Mouse (Mus musculus) gastrocnemius, adult 18-20 months (tissue): ENCODE data around the gene Atg9b. TPM values are rescaled to one million over a fixed set of nuclear protein-coding genes. Genes with fewer than 3 reads are reported as not detected.

ENCODE experiments used
- DNase-seq: peaks from one replicate; pipeline ENCODE4 v3.0.0; 2021; ENCODE audit warnings: low spot score
- long read RNA-seq, 2 experiments: library from polyadenylated mRNA; stranded (forward); transcript quantifications; one replicate each; pipeline ENCODE4 v2.0.0; 2021
- total RNA-seq, 2 experiments: library from RNA; stranded (reverse); gene quantifications; 2 replicates each; pipeline ENCODE4 v1.2.3; 2021

Atg9b gene
- under 1 TPM; 0.16 to 0.19 TPM for total RNA-seq
- long read RNA-seq, experiment 1: 0 reads
- long read RNA-seq, experiment 2: 0 reads

DNA sequence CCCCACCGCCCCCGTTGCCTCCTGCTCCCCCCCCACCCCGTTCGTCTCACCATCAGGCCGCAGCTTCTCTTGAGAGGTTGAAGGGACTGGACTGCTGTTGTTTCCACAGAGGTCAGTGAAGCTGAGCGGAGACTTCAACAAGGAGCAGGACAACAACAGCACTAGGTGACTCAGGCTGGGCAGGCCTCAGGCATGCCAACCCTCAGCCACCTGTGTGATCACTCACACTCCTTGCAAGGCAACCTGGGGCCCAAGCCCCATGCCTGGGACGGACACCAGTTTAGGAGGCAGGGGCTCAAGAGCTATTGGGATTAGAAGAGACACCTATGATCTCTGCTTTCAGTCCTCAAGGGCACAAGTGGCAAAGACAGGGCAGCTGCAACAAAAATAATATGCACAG lies at the start of gene Atg9b:
TSS of gene Atg9b (minus strand) at position 280 of the 400 bp plus-strand sequence.
- no peak for DNase-seq

DNA sequence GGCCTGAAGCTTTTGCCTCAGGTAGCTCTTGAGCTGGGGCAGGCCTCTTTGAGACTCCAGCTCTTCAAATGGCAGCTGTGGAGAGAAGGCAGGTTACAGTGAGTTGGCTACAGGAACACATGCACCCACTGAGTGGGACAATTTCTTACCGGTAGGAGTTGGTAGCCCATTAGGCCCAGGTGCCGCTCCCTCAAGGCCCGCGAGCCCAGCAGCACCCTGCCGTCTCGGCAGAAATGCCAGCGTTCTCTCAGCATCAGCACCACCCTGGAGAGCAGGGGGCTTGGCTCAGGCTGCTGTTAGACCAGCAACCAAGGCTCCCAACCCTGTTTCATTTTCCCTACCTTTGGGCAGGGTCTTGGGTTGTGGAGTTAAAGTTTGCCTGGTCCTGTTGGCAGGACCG lies 49.2 kb upstream of the Atg9b start:
- no peak for DNase-seq

GRCm38 (mm10) chr5:24433993-24434392 lies 42.0 kb upstream of the Atg9b start:
- no peak for DNase-seq

- DNase-seq: no peak
These were observed 36.7 kb upstream of the Atg9b start for GRCm38 (mm10) chr5:24428596-24428995.

GRCm38 (mm10) chr5:24427981-24428402 lies 36.0 kb upstream of the Atg9b start:
- DNase-seq: no peak

DNA sequence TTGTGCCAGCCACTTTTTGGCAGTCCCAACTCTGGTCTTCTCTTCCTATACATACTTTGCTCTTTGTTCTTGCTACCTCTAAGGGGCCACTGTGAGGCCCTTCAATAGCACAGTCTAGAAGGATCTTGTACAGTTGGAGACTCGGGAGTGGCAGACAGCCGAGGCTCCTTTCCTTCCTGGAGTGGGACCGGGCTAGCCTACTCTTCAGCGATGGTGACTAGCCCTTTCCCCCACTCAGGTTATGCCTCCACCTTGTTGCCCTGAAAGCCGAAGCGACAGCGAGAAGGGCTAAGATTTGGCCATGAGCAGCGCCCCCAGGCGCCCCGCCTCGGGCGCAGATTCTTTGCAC lies 35.3 kb upstream of the Atg9b start:
- DNase-seq: no peak

- DNase-seq: no peak
These were observed 34.8 kb upstream of the Atg9b start for GRCm38 (mm10) chr5:24426556-24427284.

DNA sequence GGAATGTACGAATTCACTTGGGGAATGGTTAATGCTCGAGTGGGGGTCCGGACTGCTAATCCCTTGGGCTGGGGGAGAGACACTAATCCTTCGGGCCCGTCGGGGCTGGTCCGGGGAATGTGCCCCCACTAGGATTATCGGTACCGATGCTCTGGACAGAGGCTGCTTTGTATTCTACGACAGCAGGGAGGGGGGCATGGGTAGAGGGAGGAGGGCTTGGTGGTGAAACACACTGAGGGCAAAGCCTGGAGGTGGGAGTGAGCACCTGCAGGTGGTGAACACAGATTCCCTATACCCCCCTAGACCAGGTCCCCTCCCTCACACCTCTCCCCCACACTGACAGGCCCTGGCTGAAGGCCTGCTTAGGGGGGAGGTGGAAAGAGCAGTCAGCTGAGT lies 34.1 kb upstream of the Atg9b start:
- DNase-seq: no peak

DNA sequence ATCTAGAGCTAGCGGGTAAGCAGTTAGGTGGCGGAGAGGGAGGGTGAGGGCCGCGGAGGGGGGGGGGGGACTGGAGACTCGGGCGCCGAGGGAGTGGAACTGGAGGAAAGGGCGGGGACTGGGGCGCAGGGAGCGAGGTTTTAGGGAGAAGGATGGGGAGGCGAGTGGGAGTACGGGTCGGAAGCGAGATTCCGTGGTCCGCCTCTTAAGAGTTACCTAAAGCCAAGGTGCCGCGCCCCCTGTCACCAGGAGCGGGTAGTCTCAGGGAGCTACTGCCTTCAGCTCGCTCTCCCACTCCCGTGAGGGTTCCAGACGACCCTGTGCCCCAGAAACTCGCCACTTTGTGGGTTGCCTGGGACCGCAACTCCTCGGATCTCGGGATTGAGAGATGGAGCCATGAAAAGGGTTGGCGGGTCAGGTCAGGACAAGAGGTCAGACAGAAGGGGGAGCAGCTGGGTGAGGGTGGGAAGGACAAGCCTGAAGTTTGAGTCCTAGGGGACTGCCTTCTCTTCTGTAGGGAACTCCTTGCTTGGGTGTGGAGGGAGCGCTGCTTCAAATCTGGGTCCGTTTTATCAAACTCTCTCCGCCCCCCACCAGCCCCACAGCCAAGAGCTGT lies 33.6 kb upstream of the Atg9b start:
- no peak for DNase-seq

- peak; percentile 75 for DNase-seq
These were observed 33.0 kb upstream of the Atg9b start for GRCm38 (mm10) chr5:24424861-24425411.

DNA sequence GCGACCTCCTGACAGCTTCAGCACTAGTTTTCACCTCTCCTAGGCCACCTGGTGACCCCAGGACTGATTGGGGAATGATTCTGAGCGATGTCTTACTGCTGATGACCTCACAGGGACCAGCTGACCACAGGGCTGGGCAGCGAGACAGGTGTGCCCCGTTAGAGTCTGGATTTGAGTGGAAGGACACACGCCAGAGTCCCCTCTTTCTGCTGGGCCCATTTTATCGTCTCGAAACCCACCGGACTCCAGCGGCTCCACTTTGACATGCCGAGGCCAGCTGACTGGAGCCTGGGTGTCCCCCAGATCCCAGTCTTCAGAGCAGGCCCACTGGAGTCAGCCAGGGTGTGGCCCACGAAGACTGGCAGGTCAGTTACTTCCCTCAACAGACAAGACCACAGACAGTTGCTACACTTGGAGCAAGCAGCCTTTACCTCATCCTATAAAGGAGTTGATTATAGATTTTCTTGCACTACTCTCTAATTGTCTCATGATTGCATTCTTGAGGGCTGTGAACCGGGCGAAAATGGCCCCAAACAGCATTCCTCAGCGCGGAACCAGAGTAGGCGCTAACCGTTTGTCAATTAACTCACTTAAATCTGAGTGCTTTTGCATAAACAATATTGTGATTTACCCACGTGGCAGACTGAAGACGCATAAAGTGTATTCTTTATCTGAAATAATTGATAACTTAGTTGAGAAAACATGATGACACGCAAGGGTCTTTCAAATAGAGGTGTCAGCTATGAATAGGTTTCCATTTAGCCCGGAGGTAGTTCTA lies 32.2 kb upstream of the Atg9b start:
- DNase-seq: no peak

DNA sequence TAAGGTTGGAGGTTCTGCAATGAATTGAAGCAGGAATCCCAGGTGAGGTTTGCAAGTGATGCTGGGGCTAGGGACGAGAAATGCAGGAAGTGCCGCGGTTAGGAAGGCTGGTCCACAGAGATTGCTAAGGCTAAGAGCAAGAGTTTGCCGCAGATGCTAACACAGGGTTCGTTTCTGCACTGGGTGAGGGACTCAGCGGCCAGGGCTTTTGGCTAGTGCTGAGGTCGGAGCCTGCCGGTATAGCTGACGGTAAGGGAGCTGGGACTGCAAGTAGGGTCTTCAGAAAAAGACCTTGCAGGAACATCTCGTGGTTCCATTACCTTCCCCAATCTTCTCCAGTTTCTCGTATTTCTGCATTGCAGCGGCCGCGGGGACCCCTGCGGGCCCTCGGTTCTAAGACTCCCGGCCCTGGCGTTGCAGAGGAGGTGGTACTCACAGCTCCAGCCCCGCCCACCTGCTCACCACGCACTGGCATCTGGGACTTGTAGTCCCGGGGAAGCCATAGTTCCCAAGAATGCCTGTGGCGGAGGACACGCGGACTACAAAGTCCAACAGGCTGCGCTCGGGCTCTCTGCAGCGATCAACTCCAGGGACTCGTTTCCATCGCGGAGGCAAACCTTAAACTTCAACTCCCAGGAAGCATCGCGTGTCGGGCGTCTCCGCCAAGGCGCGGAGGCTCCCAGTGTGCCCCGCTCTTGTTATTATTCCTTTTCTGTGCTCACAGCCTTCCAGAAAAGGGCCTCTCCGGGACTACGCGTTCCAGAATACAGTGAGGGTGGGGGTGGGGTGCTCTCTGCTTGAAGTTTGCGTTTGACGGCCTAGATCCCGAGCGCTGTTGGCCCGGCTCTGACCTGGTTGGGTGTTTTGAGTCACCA lies 31.4 kb upstream of the Atg9b start, which contains the start of the genes Cdk5 and Slc4a2:
TSS of gene Cdk5 (minus strand) at position 402 of the 875 bp plus-strand sequence.
TSS of gene Slc4a2 (plus strand) at position 709 of the 875 bp plus-strand sequence.
- peak; percentile 99 for DNase-seq

GRCm38 (mm10) chr5:24420381-24420780 lies 28.4 kb upstream of the Atg9b start:
- DNase-seq: no peak

DNA sequence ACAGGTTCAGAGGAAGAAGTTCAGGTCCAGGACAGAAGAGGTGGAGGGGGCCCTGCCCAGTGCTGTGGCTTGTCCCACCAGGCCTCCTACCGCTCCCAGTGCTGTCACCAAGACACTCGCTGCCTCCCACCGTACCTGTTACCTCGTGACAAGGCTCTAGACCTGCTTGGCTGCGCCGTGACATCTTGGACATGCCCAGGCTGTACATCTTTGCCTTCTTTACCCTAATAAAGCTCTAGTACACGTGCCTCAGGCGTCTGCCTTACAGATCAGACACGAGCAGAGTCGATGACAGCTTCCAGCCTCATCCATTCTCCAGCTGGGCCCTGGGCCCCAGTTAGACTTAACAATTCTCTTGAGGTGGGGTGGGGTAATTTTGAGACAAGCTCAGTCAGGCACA lies 25.6 kb upstream of the Atg9b start:
- DNase-seq: no peak

DNA sequence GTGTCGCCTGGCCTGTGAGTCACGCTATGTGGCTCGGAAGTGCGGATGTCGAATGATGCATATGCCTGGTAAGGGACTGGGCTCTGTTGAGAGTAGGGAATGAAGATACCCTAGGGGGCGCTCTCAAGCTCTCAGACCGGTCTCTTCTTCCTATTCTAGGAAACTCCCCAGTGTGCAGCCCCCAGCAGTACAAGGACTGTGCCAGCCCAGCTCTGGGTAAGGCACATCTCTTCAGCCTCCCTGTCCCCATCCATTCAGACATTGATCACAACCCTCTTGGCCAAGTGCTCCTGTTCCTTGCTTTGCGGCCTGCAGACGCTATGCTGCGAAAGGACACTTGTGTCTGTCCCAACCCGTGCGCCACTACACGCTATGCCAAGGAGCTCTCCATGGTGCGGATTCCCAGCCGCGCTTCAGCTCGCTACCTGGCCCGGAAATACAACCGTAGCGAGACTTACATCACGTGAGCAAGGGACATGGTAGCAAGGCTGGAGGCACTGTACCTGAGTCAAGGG lies 24.3 kb upstream of the Atg9b start:
- peak; percentile 64 for DNase-seq

- DNase-seq: no peak
These were observed 22.0 kb upstream of the Atg9b start for GRCm38 (mm10) chr5:24413938-24414337.

- DNase-seq: no peak
These were observed 21.2 kb upstream of the Atg9b start, which contains the start of gene Asic3 for GRCm38 (mm10) chr5:24413042-24413693. Asic3 (plus strand) TSS chr5:24413392.

GRCm38 (mm10) chr5:24412063-24412462 lies 20.1 kb upstream of the Atg9b start:
- no peak for DNase-seq

DNA sequence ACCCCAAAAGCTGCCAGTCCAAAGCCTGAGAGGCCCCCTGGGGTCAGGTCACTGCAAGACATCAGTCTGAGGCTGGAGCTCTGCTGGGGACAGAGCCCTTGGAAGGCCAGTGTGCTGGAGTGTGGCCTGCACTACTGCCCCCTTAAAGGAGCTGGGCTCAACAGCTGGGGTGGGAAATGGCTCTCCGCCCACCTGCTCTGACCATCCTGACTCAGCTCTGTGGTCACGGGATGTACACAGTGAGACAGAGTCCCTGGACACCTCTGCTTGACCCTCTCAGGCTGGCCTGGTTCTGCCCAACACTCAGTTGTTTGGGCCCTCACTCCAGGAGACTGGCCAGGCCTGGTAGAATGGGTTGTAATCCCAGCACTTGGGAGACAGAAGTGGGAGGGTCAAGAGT lies 17.5 kb upstream of the Atg9b start:
- no peak for DNase-seq

GRCm38 (mm10) chr5:24408651-24409050 lies 16.7 kb upstream of the Atg9b start:
- DNase-seq: no peak
